Mouse (Mus musculus): ENCODE measurements around the gene Ddx21. TPM values are rescaled to one million over a fixed set of nuclear protein-coding genes. Genes with fewer than 3 reads are reported as not detected.

Gene Ddx21
- polyA plus RNA-seq, 1 experiment, result 18.2 TPM

DNA sequence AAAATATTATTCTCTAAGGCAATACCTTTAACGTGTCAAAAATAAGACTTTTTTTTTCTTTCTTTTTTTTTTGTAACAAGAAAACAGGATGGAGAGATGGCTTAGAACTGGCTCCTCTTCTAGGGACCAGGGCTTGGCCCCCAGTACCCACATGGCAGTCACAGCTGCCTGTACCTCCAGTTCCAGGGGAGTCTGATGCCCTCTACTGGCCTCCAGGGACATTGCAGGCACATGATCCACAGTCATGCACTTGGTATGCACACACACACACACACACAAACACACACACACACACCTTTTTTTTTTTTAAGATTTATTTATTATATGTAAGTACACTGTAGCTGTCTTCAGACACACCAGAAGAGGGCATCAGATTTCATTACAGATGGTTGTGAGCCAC, 44.3 kb downstream of the Ddx21 start:
- Histone ChIP-seq H3K4me3 (replicated peaks; ENCODE audit: insufficient read depth, low read depth, low read length) (no peak overlapping the region), H3K27me3 (ENCODE audit: control insufficient read depth, insufficient read depth, low read length) (no peaks in the 10 kb centered on the region), H3K4me1 (ENCODE audit: control insufficient read depth, insufficient read depth, low read length) (no peaks in the 10 kb centered on the region), H3K27ac (ENCODE audit: insufficient read depth, low read length) (no peak overlapping the region)
- WGBS, result 82% methylated on average over 1 of the region's 1 CpGs
- TF ChIP-seq CTCF (IDR thresholded peaks at IDR 0.05; ENCODE audit: borderline replicate concordance, insufficient read depth, low read depth, low read length) (peak; percentile 53; the same call in 1 of the 2 replicates), POLR2A (IDR thresholded peaks at IDR 0.05; ENCODE audit: borderline replicate concordance, insufficient read depth, low read length) (no peak)
- no peak for DNase-seq

DNA sequence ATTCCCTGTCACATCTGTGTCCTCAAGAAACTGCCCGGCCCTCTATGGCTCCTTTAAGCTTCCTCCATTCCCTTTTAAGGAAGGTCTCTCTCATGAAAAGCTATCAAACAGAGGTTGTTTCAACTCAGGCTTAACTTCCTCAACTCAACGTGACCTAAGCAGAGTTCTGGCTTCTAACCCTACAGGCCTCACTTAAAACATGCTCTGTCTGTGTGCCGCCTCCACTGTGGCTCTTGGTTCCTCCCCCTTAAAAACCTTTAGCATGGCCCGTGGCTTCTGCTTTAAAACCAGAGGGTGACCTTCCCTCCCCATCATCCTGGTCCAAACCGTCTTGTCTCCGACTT, 45.6 kb downstream of the Ddx21 start:
- TF ChIP-seq POLR2A (IDR thresholded peaks at IDR 0.05; ENCODE audit: borderline replicate concordance, insufficient read depth, low read length) (no peak), CTCF (IDR thresholded peaks at IDR 0.05; ENCODE audit: borderline replicate concordance, insufficient read depth, low read depth, low read length) (no peak)
- 93% methylated on average over 6 of the region's 6 CpGs for WGBS
- no peak for DNase-seq
- H3K4me1 ChIP-seq (ENCODE audit: control insufficient read depth, insufficient read depth, low read length), result no peaks in the 10 kb centered on the region
- H3K27me3 ChIP-seq (ENCODE audit: control insufficient read depth, insufficient read depth, low read length), result no peaks in the 10 kb centered on the region
- no peak overlapping the region for H3K4me3 ChIP-seq (replicated peaks; ENCODE audit: insufficient read depth, low read depth, low read length)
- no peak overlapping the region for H3K27ac ChIP-seq (ENCODE audit: insufficient read depth, low read length)

DNA sequence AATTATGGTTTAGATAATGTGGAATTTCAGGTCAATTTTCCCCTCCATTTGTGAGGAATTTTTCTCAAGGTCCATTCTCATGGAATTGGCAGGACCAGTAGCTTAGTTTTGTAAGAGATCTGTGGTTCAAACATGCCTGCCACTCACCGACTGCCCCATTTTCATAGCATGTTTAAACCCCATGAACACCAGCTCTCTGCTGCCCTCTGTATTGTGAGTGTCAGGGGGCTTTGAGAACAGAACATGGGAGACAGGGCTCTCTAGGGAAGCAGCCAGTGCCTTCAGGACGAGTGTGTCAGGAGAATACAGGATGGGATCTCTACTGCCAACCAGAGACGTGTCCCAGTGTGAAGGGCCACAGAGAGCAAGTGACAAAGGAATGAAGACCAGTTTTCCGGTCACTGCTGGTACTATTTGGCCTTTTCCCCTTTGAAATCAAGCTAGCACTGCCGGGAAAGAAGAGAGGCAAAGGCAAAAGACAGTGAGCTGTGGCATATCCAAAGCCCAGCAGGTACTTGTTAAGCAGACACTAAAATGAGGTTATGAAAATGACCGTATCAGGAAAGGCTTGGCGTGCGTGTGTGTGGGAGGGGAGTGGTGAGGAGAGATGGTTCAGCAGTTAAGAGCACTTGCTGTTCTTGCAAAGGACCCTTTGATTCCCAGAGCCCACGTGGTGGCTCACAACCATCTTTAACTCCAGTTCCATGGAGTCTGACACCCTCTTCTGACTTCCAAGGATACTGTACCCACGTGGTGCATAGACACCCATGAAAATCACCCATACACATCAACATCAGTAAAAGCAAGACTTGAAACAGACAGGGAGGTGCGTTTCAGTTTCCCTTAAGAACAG, 46.1 kb downstream of the Ddx21 start:
- no peaks in the 10 kb centered on the region for H3K4me1 ChIP-seq (ENCODE audit: control insufficient read depth, insufficient read depth, low read length)
- H3K27me3 ChIP-seq (ENCODE audit: control insufficient read depth, insufficient read depth, low read length), result no peaks in the 10 kb centered on the region
- TF ChIP-seq POLR2A (IDR thresholded peaks at IDR 0.05; ENCODE audit: borderline replicate concordance, insufficient read depth, low read length) (no peak), CTCF (IDR thresholded peaks at IDR 0.05; ENCODE audit: borderline replicate concordance, insufficient read depth, low read depth, low read length) (no peak)
- H3K4me3 ChIP-seq (replicated peaks; ENCODE audit: insufficient read depth, low read depth, low read length), result no peak overlapping the region
- no peak for DNase-seq
- H3K27ac ChIP-seq (ENCODE audit: insufficient read depth, low read length), result no peak overlapping the region
- 71% methylated on average over 11 of the region's 11 CpGs for WGBS

DNA sequence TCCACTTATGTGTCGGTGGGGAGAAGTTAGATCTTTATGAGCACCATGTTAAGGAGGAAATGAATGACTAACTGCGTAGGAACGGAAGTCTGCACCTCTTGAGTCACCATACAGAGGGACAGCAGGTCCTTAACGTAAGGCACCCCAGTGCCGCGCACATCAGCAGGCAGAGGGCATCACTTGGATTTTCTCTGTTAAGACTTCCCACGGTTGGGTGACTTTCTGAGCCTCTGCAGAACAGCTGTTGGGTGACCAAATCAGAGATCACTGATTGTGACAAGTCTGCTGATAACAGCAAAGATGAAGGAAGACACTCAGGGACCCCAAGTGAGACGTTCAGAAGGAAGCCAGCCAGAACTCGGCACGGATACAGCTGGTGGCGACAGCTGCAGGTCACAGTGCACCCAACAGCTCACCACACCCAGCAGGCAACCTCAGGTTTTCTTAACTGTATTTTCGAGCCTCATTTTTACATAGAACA, 48.4 kb downstream of the Ddx21 start:
- no peak for DNase-seq
- Histone ChIP-seq H3K27me3 (ENCODE audit: control insufficient read depth, insufficient read depth, low read length) (no peaks in the 10 kb centered on the region), H3K27ac (ENCODE audit: insufficient read depth, low read length) (no peak overlapping the region), H3K4me1 (ENCODE audit: control insufficient read depth, insufficient read depth, low read length) (no peaks in the 10 kb centered on the region), H3K4me3 (replicated peaks; ENCODE audit: insufficient read depth, low read depth, low read length) (no peak overlapping the region)
- no peak for TF ChIP-seq POLR2A (IDR thresholded peaks at IDR 0.05; ENCODE audit: borderline replicate concordance, insufficient read depth, low read length)
- no peak for TF ChIP-seq CTCF (IDR thresholded peaks at IDR 0.05; ENCODE audit: borderline replicate concordance, insufficient read depth, low read depth, low read length)
- WGBS, result 62% methylated on average over 12 of the region's 12 CpGs

DNA sequence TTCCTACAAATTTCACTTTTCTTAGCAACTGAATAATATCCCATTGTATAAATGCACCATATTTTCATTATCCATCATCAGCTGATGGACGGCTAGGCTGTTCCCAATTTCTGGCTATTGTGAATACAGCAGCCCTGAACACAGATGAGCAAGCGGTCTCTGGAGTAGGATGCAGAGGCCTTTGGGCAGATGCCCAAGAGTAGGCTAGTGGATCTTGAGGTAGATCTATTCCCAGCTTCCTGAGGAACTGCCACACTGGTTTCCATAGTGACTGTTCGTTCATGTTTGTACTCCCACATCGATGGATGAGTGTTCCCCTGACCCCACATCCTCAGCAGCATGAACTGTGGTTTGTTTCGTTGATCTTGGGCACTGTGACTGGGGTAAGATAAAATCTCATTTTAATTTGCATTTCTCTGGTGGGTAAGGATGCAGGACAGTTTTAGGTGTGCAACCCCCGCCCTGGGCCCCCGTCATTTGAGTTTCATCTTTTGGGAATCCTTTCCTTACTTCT, 51.2 kb downstream of the Ddx21 start:
- WGBS, result 69% methylated on average over 7 of the region's 7 CpGs
- Histone ChIP-seq H3K4me1 (ENCODE audit: control insufficient read depth, insufficient read depth, low read length) (no peaks in the 10 kb centered on the region), H3K4me3 (replicated peaks; ENCODE audit: insufficient read depth, low read depth, low read length) (no peak overlapping the region), H3K27ac (ENCODE audit: insufficient read depth, low read length) (no peak overlapping the region), H3K27me3 (ENCODE audit: control insufficient read depth, insufficient read depth, low read length) (no peaks in the 10 kb centered on the region)
- TF ChIP-seq POLR2A (IDR thresholded peaks at IDR 0.05; ENCODE audit: borderline replicate concordance, insufficient read depth, low read length) (no peak), CTCF (IDR thresholded peaks at IDR 0.05; ENCODE audit: borderline replicate concordance, insufficient read depth, low read depth, low read length) (no peak)
- no peak for DNase-seq

DNA sequence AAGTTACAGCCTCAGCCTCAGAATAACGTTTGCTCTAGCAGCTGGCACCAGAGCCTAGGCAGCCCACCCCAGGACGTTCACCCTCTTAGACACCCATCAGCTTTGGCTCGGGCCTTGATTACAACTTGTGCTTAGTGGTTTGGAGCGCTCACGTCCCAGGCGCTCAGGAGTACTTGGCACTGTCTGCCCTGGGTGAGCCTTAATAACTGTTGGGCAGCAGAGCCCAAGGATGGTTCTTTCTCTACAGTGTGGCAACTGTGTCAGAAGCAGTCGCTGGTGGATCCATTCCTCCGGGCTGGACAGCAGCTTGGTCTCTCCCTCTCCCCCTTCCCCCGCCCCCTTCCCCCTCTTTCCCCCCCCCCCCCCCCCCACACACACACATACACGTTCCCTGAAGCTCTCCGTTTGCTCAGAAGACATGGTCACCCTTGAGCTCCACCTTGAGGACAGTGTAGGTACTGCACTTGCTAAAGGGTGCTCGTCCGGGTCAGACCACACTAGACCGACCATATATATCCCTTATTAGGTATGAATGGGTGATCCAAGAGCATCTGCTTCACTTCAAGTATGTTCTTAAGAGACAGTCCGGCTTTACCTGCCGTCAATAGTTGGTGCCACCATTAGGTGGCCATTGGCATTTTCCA, 52.4 kb downstream of the Ddx21 start:
- no peak overlapping the region for H3K27ac ChIP-seq (ENCODE audit: insufficient read depth, low read length)
- H3K4me3 ChIP-seq (replicated peaks; ENCODE audit: insufficient read depth, low read depth, low read length), result no peak overlapping the region
- H3K27me3 ChIP-seq (ENCODE audit: control insufficient read depth, insufficient read depth, low read length), result no peaks in the 10 kb centered on the region
- 23% methylated on average over 15 of the region's 16 CpGs for WGBS
- H3K4me1 ChIP-seq (ENCODE audit: control insufficient read depth, insufficient read depth, low read length), result no peaks in the 10 kb centered on the region
- DNase-seq, result peak; percentile 43 to 59
- TF ChIP-seq CTCF (IDR thresholded peaks at IDR 0.05; ENCODE audit: borderline replicate concordance, insufficient read depth, low read depth, low read length) (peak; percentile 85), POLR2A (IDR thresholded peaks at IDR 0.05; ENCODE audit: borderline replicate concordance, insufficient read depth, low read length) (no peak)

DNA sequence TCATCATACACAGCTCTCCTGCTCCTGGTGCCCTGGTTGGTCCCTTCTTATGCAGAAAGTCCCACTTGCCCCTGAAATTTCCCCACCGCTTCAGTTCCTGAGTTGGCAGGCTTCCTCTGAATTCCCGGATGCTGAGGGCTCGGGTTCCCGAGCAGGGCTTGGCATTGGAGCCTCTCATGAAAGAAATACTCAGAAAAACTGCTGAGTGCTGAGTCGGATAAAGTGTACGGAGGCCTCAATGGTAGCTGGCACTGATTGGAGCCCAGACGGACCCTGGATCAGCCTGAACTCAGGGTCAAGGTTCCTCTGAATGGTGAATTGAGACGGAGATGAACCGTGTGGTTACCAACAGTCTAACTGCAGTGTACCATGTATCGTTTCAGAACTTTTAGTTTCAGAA, 55.6 kb downstream of the Ddx21 start:
- DNase-seq, result no peak
- Histone ChIP-seq H3K27me3 (ENCODE audit: control insufficient read depth, insufficient read depth, low read length) (no peaks in the 10 kb centered on the region), H3K4me1 (ENCODE audit: control insufficient read depth, insufficient read depth, low read length) (no peaks in the 10 kb centered on the region), H3K4me3 (replicated peaks; ENCODE audit: insufficient read depth, low read depth, low read length) (no peak overlapping the region), H3K27ac (ENCODE audit: insufficient read depth, low read length) (no peak overlapping the region)
- WGBS, result 58% methylated on average over 10 of the region's 10 CpGs
- TF ChIP-seq POLR2A (IDR thresholded peaks at IDR 0.05; ENCODE audit: borderline replicate concordance, insufficient read depth, low read length) (no peak), CTCF (IDR thresholded peaks at IDR 0.05; ENCODE audit: borderline replicate concordance, insufficient read depth, low read depth, low read length) (no peak)

Measured in cerebellum, adult 2 months (tissue).